Mouse (Mus musculus) gastrocnemius, postnatal 14 days (tissue): ENCODE measurements around the gene Acin1. TPM values are rescaled to one million over a fixed set of nuclear protein-coding genes. Genes with fewer than 3 reads are reported as not detected.
A peak's percentile ranks its signal among the peaks of the same experiment; 100 is the strongest.

ENCODE experiments used
- DNase-seq: peaks from one replicate; pipeline ENCODE4 v3.0.0; 2021; ENCODE audit warnings: mixed read lengths
- intact Hi-C: fragments of 180-260 bp; cut with DNase I; formaldehyde crosslinking; loops from one replicate; pipeline ENCODE4 v1.15.1; 2025; ENCODE audit warnings: low total_unique reads
- total RNA-seq, 2 experiments: library from RNA; stranded (reverse); gene quantifications; 2 replicates each; pipeline ENCODE4 v1.2.3; 2021

Acin1 gene
- total RNA-seq, 2 experiments from 2014 or later = 68.1 to 73.8 TPM

DNA sequence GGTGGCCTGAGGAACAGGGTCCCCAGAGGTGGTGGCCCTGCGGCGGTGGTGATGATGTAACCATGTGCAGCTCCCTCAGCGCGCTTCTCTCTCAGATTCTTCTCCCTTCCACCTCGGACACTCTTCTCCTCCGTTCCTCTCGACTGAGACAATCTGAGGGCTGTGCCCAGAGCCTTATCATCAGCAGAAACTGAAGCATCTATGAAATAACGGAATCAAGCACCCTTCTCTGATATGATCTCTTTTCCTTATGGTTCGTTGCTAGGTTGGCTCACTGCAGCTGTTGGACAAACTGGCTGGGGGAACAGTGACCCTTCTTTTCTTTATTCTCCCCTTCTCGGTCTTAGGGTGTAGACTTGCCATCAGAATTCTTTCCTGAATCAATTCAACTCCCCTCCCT is 16.5 kb upstream of the Acin1 start:
- no peak for DNase-seq
- intact Hi-C loops = loop anchor here (5.0 kb wide), 1 partner anchor 51 kb away; no protein-coding TSS in a partner anchor

DNA sequence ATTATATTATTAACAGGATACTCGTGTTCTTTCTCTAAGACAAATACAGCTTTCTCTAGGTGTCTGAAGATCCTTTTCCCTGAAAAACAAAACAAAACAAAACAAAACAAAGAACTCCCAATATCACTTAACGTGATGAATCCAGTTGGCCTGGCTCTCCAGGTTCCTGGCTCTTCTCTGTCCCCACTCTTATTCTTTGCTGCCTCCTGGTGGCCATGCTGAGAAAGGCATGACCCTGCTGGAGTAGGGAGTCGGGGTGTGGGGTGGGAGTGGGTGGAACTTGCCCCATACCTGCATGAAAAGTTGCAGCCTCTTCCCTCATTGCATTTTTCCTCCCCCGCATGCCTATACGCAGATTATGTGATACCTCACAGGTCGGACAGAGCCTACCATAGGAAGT is 14.6 kb upstream of the Acin1 start:
- intact Hi-C loops = loop anchor here (5.0 kb wide), 1 partner anchor 49 kb away; no protein-coding TSS in a partner anchor
- peak; percentile 80 for DNase-seq

DNA sequence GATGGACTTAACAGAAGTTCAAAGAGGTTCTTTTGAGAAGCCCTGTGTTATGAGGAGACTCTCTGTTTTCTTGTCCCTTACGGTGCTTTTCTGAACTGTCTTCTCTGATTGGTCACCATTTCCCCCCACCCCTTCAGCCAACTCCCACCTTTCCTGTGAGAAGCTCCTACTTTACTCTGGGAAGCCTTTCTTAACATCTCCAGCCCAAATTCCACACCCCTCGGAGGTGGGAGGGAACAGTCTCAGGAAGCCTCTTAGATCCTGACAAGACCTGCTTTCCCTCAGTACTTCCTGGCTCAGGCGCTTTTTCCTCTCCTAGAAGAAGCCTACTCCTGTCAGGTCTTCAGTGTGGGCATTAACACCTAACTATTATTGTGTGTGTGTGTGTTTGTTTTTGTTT is 12.9 kb upstream of the Acin1 start:
- no peak for DNase-seq
- intact Hi-C loops = no loop called here

DNA sequence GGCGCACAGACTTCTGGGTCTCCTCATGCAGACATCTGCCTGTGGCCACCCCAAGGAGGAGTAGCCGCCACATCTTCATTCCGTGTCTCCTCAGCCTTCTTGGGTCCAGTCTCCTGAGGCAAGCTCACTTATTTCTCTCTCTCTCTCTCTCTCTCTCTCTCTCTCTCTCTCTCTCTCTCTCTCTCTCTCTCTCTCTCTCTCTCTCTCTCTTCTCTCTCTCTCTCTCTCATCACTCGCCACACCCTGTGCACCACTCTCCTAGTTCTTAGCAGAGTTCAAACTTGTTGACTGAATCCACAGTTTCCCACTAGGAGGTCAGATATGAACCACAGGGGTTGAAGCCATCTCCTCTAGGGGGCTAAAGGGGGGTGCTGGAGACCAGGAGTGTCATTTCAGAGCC is 12.0 kb upstream of the Acin1 start, which contains the start of gene Gm29776:
Gene Gm29776 (minus strand): TSS at position 101 of the 400 bp plus-strand sequence.
- no peak for DNase-seq
- intact Hi-C loops = no loop called here

DNA sequence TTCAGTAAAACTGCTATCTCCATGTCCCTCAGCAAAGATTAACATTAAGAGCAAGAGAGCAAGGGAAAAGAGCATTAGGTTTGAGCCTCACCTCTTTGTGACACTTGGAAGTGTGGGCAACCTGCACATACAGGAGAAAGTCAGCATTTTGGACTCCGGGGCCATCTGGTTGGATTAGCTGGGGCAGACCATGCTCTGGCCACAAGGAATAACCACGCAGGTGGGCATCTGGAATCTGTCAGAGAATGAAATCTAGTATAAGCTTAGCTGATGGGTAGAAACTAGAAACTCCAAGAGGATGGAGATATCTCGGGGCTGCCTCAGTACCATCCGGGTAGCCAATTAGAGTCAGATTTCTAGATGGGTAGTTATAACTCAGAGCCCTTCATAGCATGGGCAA is 10.0 kb upstream of the Acin1 start:
- DNase-seq = no peak
- intact Hi-C loops = no loop called here

DNA sequence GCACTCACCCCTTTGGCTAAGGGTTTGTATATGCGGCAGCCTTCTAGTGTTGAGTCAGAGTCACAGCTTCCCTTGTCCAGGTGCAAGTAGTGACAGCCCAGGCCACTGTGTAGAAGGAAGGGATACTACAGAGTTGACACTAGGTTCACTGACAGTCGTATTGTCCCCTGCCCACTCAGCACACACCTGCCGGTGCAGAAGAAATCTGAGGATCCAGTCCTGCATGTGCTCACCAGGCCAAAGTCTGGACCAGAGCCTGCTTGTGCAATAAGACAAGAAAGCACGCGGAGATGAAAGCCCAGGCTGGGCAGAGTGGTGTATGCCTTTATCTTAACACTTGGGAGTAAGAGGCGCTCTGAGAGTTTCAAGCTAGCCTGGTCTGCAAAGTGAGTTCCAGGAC is 8.3 kb upstream of the Acin1 start:
- intact Hi-C loops = no loop called here

DNA sequence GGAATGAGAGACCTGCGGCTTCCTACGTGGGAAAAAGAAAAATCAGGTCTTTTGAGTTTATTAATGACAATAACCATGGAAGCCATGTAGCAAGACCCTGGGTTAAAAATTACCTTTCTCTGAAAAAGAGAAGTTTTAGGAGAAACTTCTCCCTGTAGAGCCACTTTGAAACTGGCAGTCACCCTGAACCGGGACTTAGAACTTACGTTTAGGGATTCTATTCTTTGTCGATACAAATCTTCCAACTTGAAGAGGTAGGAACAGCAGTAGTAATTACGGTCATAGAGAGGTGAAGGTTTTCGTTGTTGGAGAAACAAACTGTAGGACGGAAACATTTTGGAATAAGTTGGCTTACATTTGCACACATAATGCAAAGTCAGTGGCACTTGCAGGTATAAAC is 520 bp upstream of the Acin1 start:
- DNase-seq = no peak
- intact Hi-C loops = no loop called here

More for the DNA sequence above, 8.3 kb upstream of the Acin1 start:
- DNase-seq = no peak

DNA sequence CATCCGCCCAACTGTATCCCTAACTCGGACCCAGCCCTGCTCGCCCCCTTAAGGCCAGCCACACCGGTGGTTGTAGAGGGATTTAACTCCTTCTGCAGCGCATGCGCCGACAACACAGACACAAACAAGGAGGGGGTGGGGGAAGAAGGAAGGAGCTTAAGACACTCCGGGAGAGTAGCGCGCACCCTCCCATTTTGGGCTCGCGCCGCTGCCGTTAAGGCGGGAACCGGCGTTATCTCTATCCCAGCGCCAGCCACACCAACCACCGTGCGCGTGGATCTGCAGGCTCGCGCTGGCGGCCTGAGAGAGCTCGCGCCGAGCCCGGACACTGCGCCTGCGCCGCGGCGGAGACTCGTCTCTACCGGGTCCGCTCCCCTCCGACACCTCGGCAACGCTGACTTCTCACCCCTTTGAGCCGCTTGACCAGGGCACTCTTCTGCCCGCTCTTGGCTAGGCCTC is 639 bp downstream of the Acin1 start, which contains the start of gene 1700123O20Rik:
Gene 1700123O20Rik (plus strand): TSS at position 154 of the 459 bp plus-strand sequence.
- DNase-seq = peak; percentile 76
- intact Hi-C loops = no loop called here

DNA sequence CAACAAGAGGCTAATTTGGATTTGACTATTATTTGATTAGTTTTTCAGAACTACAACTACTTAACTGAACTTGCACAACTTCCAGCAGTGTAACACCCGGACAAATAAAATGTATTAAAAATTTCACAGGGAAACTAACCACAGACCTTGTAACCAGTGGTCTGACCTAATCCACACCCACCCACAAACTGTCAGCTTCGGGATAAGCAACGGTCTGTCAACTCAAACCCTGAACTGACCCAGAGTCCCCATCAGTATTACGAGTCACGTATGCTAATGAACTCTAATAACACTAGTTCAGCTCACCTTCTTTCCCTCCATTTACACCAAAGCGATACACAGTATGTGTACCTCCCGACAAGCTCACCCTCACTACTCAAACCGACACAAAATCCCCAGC is 1.3 kb downstream of the Acin1 start:
- DNase-seq = no peak
- intact Hi-C loops = no loop called here

DNA sequence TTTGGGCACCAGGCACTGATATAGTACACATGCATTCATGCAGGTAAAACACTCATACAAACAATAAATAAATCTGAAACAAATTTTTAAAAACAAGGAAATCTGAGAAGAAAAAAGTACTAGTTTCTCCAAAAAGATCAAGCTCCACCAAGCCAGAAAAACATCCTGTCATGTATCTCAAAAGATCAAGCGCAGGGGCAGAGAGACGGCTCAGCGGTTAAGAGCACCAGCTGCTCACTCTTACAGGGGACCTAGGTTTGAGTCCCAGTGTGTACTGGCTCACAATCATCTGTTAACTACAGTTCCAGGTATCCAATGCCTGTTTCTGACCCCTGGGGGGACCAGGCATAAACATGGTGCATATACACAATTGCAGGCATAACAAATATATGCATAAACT is 4.3 kb downstream of the Acin1 start:
- no peak for DNase-seq
- intact Hi-C loops = no loop called here

DNA sequence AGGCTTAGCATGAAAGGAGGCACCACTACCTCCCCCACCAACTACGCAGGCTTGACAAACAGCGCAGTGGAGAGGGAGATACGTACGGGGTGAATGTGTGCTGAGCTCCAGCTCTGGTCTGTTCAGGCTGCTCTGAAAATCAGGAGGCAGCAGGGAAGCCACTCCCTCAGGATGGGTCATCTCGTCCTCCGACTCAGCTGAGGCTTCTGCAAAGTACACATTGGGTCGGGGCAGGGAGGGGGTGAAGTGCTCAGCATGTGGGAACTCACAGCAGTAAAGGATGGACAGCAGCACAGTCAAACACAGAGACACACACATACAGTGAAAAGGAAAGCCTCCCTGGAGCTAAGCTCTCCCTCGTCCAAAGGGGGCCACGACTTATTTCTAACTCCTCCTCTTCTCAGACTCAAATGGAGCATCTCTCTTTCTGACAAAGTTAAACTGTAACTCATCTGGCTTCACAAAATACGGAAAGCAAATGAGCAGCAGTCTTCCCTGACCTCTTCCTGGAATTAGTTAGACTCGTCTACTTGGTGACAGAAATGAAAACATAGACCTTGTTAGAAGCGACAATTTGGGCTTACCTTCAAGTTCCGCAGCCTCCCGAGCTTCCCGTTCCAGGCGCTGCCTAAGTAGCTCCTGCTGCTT is 8.0 kb downstream of the Acin1 start:
- intact Hi-C loops = no loop called here
- no peak for DNase-seq

DNA sequence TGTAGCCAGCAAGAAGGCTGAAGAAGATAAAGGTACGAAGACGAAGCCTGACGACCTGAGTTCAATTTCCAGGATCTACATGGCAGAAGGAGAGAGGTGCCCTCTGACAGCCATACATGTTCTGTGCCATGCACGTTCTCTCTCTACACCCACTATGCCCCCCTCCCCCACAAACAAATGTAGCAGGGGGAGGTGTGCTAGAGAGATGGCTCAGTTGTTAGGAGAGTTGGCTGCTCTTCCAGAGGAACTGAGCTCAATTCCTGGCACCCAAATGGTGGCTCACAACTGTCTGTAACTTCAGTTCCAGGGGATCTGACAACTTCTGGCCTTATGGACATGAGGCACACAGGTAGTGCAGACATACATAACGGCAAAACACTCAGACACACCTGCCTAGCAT is 10.4 kb downstream of the Acin1 start:
- intact Hi-C loops = no loop called here
- no peak for DNase-seq

DNA sequence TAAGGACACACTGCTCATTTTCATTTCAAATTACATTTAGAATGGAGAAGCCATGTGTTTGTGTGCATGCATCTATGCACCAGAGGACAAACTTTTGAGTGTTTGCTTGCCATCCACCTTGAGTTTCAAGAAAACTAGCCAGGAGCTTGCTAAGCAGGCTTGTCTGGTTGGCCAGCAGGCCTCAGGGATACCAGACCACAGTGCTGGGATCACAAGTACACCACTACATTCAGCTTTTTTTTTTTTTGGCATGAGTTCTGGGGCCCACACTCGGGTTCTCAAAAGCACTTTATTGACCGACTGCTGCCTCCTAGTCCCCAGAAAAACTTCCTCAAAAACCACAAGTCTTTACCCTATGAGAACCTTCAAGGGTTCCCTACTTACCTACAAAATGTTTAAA is 12.4 kb downstream of the Acin1 start:
- intact Hi-C loops = no loop called here
- no peak for DNase-seq

DNA sequence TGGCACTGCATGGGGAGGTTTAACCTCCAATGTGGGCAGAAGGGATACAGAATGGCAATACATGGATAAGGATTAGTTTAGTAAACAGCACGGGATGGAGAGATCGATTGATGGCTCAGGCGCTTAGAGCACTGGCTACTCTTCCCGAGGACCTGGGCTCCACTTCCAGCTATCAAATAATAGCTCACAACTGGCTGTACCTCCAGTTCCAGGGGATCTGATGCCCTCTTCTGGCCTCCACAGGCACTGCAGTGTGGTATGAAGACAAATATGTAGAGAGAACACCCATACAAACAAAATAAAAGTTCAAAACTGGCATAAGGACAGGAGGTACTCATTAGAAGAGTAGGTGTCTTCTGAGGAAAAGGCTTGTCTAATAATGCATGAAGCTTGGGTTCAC is 17.4 kb downstream of the Acin1 start:
- peak; percentile 41 for DNase-seq
- intact Hi-C loops = no loop called here

DNA sequence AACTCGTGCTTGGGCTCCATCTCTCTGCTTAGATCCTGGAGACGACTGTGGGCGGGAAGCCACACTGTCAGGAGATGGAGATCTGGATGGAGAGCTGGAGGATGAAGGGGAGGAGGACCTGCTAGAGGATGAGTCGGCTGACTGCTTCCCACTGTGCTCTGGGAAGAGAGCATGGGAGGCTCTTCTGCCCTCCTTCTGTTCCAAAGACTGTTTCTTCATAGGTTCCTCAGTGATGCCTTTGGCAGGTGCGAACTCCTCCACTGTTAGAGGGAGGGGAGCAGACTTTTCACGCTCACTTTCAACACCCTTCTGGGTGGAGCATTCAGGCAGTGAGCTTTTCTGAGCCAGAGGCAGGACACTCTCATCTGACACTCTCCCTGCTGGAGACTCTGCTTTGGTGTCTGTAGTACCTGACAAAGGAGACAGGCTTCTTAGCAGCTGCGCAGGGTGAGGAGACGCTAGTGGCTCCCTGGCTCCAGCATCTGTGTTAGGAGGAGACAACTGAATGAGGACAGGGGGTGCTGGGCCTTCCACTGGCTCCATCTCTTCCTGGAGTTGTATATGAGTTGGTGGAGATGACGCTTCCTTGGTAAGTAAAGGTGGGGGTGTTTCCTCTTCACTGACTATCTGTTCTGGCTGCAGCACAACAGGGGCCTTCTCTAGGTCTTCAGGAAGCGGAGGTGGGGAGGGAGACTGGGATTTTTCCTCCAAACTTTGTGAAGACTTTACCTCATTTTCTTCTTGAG is 22.1 kb downstream of the Acin1 start:
- intact Hi-C loops = no loop called here
- no peak for DNase-seq

DNA sequence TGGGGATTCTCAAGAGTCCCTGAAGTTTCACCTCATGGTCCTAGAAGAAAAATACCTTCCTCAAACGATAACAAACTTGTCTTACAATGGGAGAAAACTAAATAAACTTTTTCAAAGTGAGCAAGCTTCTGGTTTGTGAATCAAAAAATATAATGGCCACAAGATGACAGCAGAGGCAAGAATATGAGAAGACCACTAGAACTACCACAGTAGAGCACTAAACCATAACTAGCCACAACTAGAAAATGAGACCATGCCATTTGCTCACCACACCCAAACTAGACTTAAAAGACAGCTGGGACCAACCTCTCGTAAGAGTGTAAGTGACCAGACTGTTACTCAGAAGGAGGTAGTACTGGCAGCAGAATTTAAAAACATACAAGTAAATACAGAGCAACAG is 26.7 kb downstream of the Acin1 start:
- intact Hi-C loops = no loop called here
- DNase-seq = no peak

DNA sequence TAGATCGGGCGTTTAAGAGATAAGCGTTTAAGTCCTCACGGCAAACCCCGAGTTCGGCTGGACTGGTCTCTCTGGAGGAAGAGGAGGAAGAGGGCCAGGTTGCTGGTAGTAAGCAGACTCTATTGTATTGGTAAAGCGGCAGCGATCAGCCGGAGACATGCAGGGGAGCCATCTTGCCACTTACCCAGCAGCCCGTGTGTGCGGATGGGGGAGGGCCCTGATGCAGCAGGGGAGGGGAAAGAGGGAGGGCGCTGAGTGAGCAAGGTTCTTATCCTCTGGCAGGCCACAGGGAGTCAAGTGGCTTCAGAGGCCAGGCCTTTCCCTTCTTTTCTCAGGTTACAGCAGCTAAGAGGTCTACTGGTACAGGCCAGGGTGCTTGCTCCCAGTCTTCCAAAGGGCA is 33.2 kb downstream of the Acin1 start:
- intact Hi-C loops = loop anchor here (5.0 kb wide), 1 partner anchor 49 kb away; no protein-coding TSS in a partner anchor

DNA sequence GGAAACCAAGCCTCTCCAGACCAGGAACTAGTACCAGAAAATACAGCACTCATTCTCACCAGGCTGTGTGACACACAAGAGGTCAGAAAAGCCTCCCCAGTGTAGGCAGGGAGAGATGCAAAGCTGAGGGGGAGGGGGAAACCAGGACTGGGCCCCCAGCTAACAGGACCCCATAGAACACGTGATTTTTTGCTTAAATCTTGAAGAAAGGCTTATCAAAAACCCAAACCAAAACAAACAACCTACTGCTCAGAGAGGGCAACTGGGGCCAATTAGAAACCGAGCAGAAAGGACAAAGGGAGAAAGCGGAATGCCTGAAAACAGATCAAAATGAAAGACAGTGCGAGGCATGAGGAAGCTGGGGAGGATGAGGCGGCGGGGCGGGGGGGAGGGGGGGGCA is 33.9 kb downstream of the Acin1 start:
- intact Hi-C loops = loop anchor here (5.0 kb wide), 1 partner anchor 50 kb away; no protein-coding TSS in a partner anchor

More for the DNA sequence above, 33.2 kb downstream of the Acin1 start:
- peak; percentile 86 for DNase-seq

DNA sequence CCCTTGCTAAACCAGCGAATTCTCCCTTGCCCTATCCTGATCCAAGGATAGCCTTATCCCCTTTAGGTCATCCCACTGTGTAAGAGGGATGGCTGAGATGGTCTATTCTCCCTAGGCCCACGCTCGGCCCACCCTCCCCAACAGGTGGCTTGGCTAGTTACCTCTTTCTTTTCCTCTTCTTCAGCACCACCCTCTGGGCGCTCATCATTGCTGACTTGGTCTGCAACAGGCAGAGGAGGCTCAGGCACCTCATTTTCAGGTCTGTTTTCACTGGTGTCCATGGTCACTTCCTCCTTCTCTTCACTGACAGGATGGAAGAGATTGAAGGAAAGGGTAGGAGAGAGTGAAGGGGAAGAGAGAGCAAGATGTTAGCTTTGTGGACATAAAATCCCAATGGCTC is 35.2 kb downstream of the Acin1 start:
- no peak for DNase-seq
- intact Hi-C loops = loop anchor here (5.0 kb wide), 1 partner anchor 51 kb away; no protein-coding TSS in a partner anchor

More for the DNA sequence above, 33.9 kb downstream of the Acin1 start:
- no peak for DNase-seq

DNA sequence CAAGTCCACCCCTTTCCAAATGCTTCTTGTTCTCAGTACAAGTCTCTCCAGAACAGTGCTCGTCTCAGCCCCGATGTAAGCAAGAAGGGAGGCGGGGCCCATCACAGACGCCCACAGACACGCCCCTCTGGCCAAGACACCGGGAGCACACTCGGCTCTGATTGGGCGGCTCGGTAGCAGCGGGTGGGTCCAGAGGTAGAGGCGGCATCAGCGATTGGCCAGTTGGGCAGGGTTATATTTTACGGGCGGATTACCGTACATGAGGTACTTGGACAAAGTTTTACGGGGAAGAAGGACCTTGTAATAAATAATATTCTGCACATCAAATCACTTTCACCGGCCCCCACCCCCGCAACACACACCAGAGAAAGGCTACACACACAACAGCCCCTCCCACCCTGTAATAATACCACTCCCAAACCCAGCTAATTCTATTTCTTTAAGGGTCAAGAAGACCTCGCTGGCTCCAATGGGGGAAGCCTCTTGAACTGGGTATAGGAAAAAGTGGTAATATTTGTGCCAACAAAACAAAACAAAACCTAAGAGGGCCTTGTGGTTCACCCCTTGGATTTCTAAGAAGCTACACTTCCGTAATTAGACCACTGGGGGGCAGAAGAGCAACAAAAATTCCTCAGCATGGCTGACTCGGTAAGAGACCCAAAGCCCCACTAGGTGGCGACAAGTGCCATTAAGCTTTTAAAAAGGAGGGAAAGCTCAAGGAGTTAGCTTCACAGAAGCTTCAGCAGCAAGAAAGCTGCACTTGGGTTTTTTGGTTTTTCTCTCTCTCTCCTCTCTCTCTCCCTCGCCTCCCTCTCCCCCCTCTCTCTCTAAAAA is 35.9 kb downstream of the Acin1 start:
- DNase-seq = peak; percentile 80
- intact Hi-C loops = loop anchor here (5.0 kb wide), 1 partner anchor 51 kb away; no protein-coding TSS in a partner anchor
